Mouse (Mus musculus): ENCODE data around the gene Rasa2.
"Not testable (repeated sequence)": the region's sequence is repeated elsewhere in the genome, so short reads cannot be mapped to it uniquely, and the experiment has no call there.

Rasa2 gene

DNA sequence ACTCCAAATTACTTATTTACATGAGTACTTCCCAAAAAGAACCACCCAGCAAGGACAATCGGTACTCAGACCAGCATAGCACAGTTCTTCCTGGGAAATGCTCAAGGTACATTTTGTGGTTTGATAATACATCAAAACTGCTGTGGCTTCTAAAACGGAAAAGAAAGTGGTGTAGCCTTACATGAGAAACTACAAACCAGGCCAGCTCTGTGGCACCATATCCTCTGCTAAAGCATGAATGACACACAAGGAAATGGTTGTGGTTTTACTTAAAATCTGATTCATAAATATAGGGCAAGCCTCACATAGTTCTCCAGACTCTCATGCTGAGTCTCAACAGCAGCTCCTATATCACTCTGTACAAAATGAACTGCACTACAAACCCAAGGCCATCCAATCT is 48.3 kb downstream of the Rasa2 start:
- DNase-seq, result no peak

DNA sequence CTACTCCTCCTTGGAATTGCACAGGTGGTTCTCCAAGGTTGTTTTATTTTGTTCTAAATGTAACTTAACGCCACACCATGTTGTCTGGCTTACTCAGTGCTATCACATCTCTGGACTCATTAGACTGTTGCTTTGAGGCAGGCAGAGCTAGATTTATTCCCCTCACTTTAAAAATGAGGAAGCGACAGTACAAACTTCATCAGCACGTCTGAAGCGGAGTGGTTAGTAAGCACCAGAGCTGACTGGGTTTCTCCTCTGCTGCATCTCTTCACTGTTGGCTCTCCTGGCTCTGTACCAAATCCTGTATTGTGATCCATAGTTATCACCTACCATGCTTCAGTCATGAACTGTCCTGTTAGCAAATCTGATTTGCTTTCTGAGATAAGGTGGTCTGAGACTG is 53.2 kb downstream of the Rasa2 start:
- no peak for DNase-seq

DNA sequence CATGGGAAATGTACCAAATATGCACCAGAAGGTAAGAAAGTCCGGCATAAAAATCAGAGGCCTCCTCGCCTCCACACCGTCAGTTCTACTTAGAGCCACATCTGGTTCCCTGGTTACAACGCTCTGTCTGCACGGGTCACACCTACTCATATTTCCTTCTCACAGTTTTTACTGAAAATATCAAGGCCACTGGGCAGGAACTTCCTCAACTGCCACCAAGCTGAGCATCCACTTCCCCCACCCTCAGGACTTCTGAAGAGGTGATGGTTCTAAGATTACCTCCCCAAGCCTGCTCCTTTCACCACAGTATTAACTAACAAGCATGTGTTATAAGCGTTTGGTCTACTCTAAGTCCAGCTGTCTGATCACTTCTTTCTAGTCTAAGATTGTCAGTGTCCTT is 53.7 kb downstream of the Rasa2 start:
- DNase-seq, result no peak

DNA sequence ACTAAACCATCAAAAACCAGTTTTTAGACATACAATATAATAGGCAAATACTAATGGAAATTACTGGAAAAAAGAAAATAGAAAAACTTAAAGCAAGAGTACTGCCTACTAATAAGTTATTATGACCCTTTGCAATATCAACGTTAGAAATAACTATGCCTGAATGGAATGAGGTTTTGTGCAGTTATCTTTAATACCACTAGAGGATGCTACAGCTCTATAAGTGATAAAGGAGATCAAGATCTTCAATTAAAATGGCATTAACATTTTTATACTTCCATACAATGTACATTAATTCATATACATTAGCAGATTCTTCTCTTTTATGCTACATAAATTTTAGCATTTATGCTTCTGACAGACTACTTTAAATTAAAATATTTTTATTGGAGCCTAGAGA is 58.2 kb downstream of the Rasa2 start:
- DNase-seq, result no peak

GRCm38 (mm10) chr9:96572754-96573153 is 58.7 kb downstream of the Rasa2 start:
- no peak for DNase-seq

- no peak for DNase-seq
Observed at GRCm38 (mm10) chr9:96566470-96566996, 64.9 kb downstream of the Rasa2 start.

- no peak for DNase-seq
Observed at GRCm38 (mm10) chr9:96563501-96563900, 67.9 kb downstream of the Rasa2 start.

- DNase-seq, result peak in 1 of 2 experiments; percentile 11
Observed at GRCm38 (mm10) chr9:96559148-96559547, 72.3 kb downstream of the Rasa2 start.

- no peak for DNase-seq
Observed at GRCm38 (mm10) chr9:96558594-96558993, 72.8 kb downstream of the Rasa2 start.

DNA sequence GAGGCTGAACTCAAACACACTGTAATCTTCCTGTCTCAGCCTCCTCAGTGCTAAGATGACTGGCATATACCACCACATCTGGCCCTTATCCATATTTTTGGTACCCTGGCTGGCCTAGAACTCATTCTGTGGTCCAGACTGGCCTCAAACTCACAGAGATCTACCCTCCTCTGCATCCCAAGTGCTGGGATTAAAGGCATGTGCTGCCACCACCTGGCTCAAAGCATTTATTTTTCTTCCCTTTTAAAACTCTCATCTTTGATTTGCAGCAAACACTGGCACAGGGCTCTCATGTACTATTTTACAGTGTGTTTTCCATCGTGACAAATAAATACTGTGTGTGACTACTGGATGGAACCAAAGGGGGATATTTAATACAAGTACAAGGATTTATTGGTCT is 77.3 kb downstream of the Rasa2 start:
- DNase-seq, result no peak

GRCm38 (mm10) chr9:96545410-96545809 is 86.0 kb downstream of the Rasa2 start:
- DNase-seq, result no peak

- peak; percentile 49 to 54 for DNase-seq
Observed at GRCm38 (mm10) chr9:96543643-96544640, 87.5 kb downstream of the Rasa2 start.

GRCm38 (mm10) chr9:96538916-96539315 is 92.5 kb downstream of the Rasa2 start:
- peak; percentile 27 to 47 for DNase-seq

DNA sequence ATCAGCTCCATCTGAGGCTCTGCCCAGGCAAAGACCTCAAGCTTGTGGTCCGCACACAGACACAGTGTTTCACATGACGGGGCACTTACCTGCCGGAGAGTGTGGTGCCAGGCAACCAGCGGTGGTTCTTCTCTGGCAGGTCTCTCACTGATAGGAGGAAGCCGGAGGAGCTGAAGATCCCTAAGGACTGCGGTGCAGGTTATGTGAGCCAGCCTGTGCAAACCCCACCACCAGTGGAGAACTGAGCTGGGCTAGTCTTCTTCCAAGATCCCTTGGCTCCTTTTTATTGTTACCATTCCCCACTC is 93.8 kb downstream of the Rasa2 start:
- DNase-seq, result no peak

- peak; percentile 27 to 33 for DNase-seq
Observed at GRCm38 (mm10) chr9:96536895-96537614, 94.4 kb downstream of the Rasa2 start.

GRCm38 (mm10) chr9:96536093-96536492 is 95.3 kb downstream of the Rasa2 start:
- DNase-seq, result not testable (repeated sequence)

- no peak for DNase-seq
Observed at GRCm38 (mm10) chr9:96535431-96535830, 96.0 kb downstream of the Rasa2 start.

- DNase-seq, result no peak
Observed at GRCm38 (mm10) chr9:96534256-96534655, 97.2 kb downstream of the Rasa2 start.

- DNase-seq, result no peak
Observed at GRCm38 (mm10) chr9:96533476-96533875, 97.9 kb downstream of the Rasa2 start.

DNA sequence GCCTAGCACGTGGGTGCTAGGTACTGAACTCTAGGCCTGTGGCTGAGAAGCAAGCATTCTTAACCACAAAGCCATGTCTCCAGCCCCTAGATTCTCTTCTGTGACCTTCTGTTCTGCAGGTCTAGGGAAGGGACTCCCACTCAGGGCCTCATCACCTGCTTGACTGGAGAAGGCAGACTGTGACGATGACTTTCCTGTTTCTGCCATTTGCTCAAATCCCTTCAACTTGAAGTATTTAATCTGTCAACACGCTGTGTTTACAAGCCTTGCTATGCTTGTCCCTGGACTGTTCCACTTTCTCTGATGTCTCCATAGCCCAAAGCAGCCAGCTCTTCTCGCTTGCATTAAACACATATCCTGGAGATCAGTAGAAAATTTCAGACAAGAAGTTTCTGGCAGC is 98.9 kb downstream of the Rasa2 start:
- peak in 1 of 2 experiments; percentile 28 for DNase-seq

- DNase-seq, result peak; percentile 18 to 22
Observed at GRCm38 (mm10) chr9:96530674-96531081, 100.7 kb downstream of the Rasa2 start.

- DNase-seq, result no peak
Observed at GRCm38 (mm10) chr9:96529961-96530673, 101.3 kb downstream of the Rasa2 start.

DNA sequence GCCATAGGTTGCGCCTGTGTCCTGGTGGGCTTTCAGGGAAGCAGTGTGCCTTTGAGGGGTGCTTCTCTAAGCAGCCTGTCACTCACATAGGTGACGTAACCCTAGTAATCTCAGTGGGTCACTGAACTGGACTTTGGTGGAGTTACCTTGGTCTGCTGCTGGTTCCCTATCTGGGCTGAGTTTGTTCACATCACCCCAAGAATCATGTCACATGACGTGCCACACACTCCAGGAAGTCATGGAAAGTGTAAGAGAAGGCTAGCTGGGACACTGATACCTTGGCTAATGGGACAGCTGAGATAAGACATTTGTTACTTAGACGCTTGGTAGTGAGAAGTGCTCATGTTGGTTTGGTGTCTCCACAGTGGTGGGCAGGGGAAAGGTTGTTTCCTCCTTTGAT is 105.4 kb downstream of the Rasa2 start:
- DNase-seq, result no peak

Data from lung, adult 18-20 months (tissue).